Mouse (Mus musculus): ENCODE measurements around the gene Oxtr. TPM values are rescaled to one million over a fixed set of nuclear protein-coding genes. Genes with fewer than 3 reads are reported as not detected.

The Oxtr gene
- polyA plus RNA-seq, 1 experiment from 2014 or later: 0.02 TPM

- H3K4me2 ChIP-seq (ENCODE audit: low read depth, low read length): no peak within 1 kb of the TSS
- no peak within 1 kb of the TSS for H3K9ac ChIP-seq (replicated peaks)
- no peaks in the 10 kb centered on the region for H3K4me1 ChIP-seq (ENCODE audit: insufficient read depth)
- DNase-seq (no peak), ATAC-seq (no peak)
- TF ChIP-seq EP300 (IDR thresholded peaks at IDR 0.05; ENCODE audit: low read depth) (no peak), CTCF (IDR thresholded peaks at IDR 0.05; ENCODE audit: low read depth) (no peak)
- WGBS (ENCODE audit: insufficient replicate concordance): 73% methylated on average over 12 of the region's 12 CpGs
- no peak within 1 kb of the TSS for H3K4me3 ChIP-seq (ENCODE audit: low read depth, low read length)
- H3K27me3 ChIP-seq (ENCODE audit: insufficient read depth, low read length): no peaks in the 10 kb centered on the region
- H3K27ac ChIP-seq (ENCODE audit: low read depth): no peak within 1 kb of the TSS
- no peaks in the 10 kb centered on the region for H3K9me3 ChIP-seq (ENCODE audit: low read length)
- no peaks in the 10 kb centered on the region for H3K36me3 ChIP-seq (replicated peaks; ENCODE audit: insufficient read depth, low read length)
Observed at GRCm38 (mm10) chr6:112459341-112459749, 30.4 kb downstream of the Oxtr start, which contains the start of gene Cav3. Cav3 (plus strand) TSS chr6:112459505.

- Histone ChIP-seq H3K4me2 (ENCODE audit: low read depth, low read length) (no peak overlapping the region), H3K36me3 (replicated peaks; ENCODE audit: insufficient read depth, low read length) (no peaks in the 10 kb centered on the region), H3K9me3 (ENCODE audit: low read length) (no peaks in the 10 kb centered on the region), H3K9ac (replicated peaks) (no peak overlapping the region), H3K27ac (ENCODE audit: low read depth) (no peak overlapping the region), H3K27me3 (ENCODE audit: insufficient read depth, low read length) (no peaks in the 10 kb centered on the region), H3K4me1 (ENCODE audit: insufficient read depth) (no peaks in the 10 kb centered on the region), H3K4me3 (ENCODE audit: low read depth, low read length) (no peak overlapping the region)
- WGBS (ENCODE audit: insufficient replicate concordance): 46% methylated on average over 3 of the region's 3 CpGs
- DNase-seq (no peak), ATAC-seq (no peak)
- no peak for TF ChIP-seq EP300 (IDR thresholded peaks at IDR 0.05; ENCODE audit: low read depth)
- TF ChIP-seq CTCF (IDR thresholded peaks at IDR 0.05; ENCODE audit: low read depth): no peak
Observed at GRCm38 (mm10) chr6:112445675-112446074, 44.1 kb downstream of the Oxtr start.

GRCm38 (mm10) chr6:112426018-112426732, 63.6 kb downstream of the Oxtr start:
- Histone ChIP-seq H3K36me3 (replicated peaks; ENCODE audit: insufficient read depth, low read length) (no peaks in the 10 kb centered on the region), H3K4me1 (ENCODE audit: insufficient read depth) (no peaks in the 10 kb centered on the region), H3K9ac (replicated peaks) (no peak overlapping the region), H3K27me3 (ENCODE audit: insufficient read depth, low read length) (no peaks in the 10 kb centered on the region), H3K4me3 (ENCODE audit: low read depth, low read length) (no peak overlapping the region), H3K4me2 (ENCODE audit: low read depth, low read length) (no peak overlapping the region), H3K9me3 (ENCODE audit: low read length) (no peaks in the 10 kb centered on the region), H3K27ac (ENCODE audit: low read depth) (no peak overlapping the region)
- TF ChIP-seq CTCF (IDR thresholded peaks at IDR 0.05; ENCODE audit: low read depth) (no peak), EP300 (IDR thresholded peaks at IDR 0.05; ENCODE audit: low read depth) (no peak)
- DNase-seq: no peak
- no peak for ATAC-seq
- 70% methylated on average over 6 of the region's 6 CpGs for WGBS (ENCODE audit: insufficient replicate concordance)

- 65% methylated on average over 8 of the region's 8 CpGs for WGBS (ENCODE audit: insufficient replicate concordance)
- H3K27ac ChIP-seq (ENCODE audit: low read depth): no peak overlapping the region
- H3K4me3 ChIP-seq (ENCODE audit: low read depth, low read length): no peak overlapping the region
- no peaks in the 10 kb centered on the region for H3K4me1 ChIP-seq (ENCODE audit: insufficient read depth)
- TF ChIP-seq EP300 (IDR thresholded peaks at IDR 0.05; ENCODE audit: low read depth): no peak
- TF ChIP-seq CTCF (IDR thresholded peaks at IDR 0.05; ENCODE audit: low read depth): no peak
- no peak for ATAC-seq
- no peak overlapping the region for H3K4me2 ChIP-seq (ENCODE audit: low read depth, low read length)
- no peaks in the 10 kb centered on the region for H3K36me3 ChIP-seq (replicated peaks; ENCODE audit: insufficient read depth, low read length)
- H3K9me3 ChIP-seq (ENCODE audit: low read length): no peaks in the 10 kb centered on the region
- no peaks in the 10 kb centered on the region for H3K27me3 ChIP-seq (ENCODE audit: insufficient read depth, low read length)
- H3K9ac ChIP-seq (replicated peaks): no peak overlapping the region
- DNase-seq: no peak
Observed at GRCm38 (mm10) chr6:112423746-112424501, 65.8 kb downstream of the Oxtr start.

Other genes with a start within 250 kb of the Oxtr start
- 0.65 and 1.5 TPM in 2 replicates for gene Lmcd1, start 216.2 kb downstream of the Oxtr start, polyA plus RNA-seq (2015; fragmentation: Nextera tagmentation; extraction: Ambion mirVana)
- gene Ssu2, start 101.9 kb downstream of the Oxtr start, polyA plus RNA-seq (2015; fragmentation: Nextera tagmentation; extraction: Ambion mirVana): 0.08 TPM in 1 of 2 replicates, not detected in the other
- 0.15 and 1.6 TPM in 2 replicates for gene Cav3, start 30.4 kb downstream of the Oxtr start, polyA plus RNA-seq (2015; fragmentation: Nextera tagmentation; extraction: Ambion mirVana)
- gene Rad18, start 206.7 kb upstream of the Oxtr start, polyA plus RNA-seq (2015; fragmentation: Nextera tagmentation; extraction: Ambion mirVana): 11.8 and 14.4 TPM in 2 replicates

All from liver, postnatal 0 days (tissue).